Mouse (Mus musculus) G1E-ER4 (cell line): Measurements from ENCODE around the gene Runx2. TPM values are rescaled to one million over a fixed set of nuclear protein-coding genes. Genes with fewer than 3 reads are reported as not detected.

ENCODE experiments used
- GATA1 ChIP-seq: IDR thresholded peaks from one replicate; pipeline ENCODE4 v1.8.0; 2012; ENCODE audit warnings: low read length, inconsistent platforms
- polyA plus RNA-seq: library from polyadenylated mRNA; stranded (reverse); fragments of >175 nt; gene quantifications from 2 replicates; pipeline ENCODE4 v1.2.3, GENCODE M21; 2012

Runx2 gene
- polyA plus RNA-seq, 1 experiment = not detected

- TF ChIP-seq GATA1 = no peak
Observed at GRCm38 (mm10) chr17:44633607-44634415, 180.8 kb downstream of the Runx2 start.

GRCm38 (mm10) chr17:44632941-44633340 is 181.7 kb downstream of the Runx2 start:
- TF ChIP-seq GATA1 = no peak

GRCm38 (mm10) chr17:44632292-44632691 is 182.3 kb downstream of the Runx2 start:
- no peak for TF ChIP-seq GATA1

GRCm38 (mm10) chr17:44631577-44631976 is 183.0 kb downstream of the Runx2 start:
- no peak for TF ChIP-seq GATA1

- TF ChIP-seq GATA1 = no peak
Observed at GRCm38 (mm10) chr17:44627317-44627716, 187.3 kb downstream of the Runx2 start.

GRCm38 (mm10) chr17:44623707-44624106 is 190.9 kb downstream of the Runx2 start:
- no peak for TF ChIP-seq GATA1

GRCm38 (mm10) chr17:44623271-44623670 is 191.3 kb downstream of the Runx2 start:
- no peak for TF ChIP-seq GATA1

- TF ChIP-seq GATA1 = no peak
Observed at GRCm38 (mm10) chr17:44620456-44620855, 194.1 kb downstream of the Runx2 start.

- no peak for TF ChIP-seq GATA1
Observed at GRCm38 (mm10) chr17:44618691-44619090, 195.9 kb downstream of the Runx2 start.

- TF ChIP-seq GATA1 = no peak
Observed at GRCm38 (mm10) chr17:44618175-44618574, 196.4 kb downstream of the Runx2 start.

GRCm38 (mm10) chr17:44617741-44618140 is 196.9 kb downstream of the Runx2 start:
- no peak for TF ChIP-seq GATA1

- TF ChIP-seq GATA1 = no peak
Observed at GRCm38 (mm10) chr17:44613716-44614715, 200.6 kb downstream of the Runx2 start.

GRCm38 (mm10) chr17:44612641-44613040 is 202.0 kb downstream of the Runx2 start:
- no peak for TF ChIP-seq GATA1

GRCm38 (mm10) chr17:44612002-44612401 is 202.6 kb downstream of the Runx2 start:
- TF ChIP-seq GATA1 = no peak

- no peak for TF ChIP-seq GATA1
Observed at GRCm38 (mm10) chr17:44611543-44611942, 203.1 kb downstream of the Runx2 start.

- no peak for TF ChIP-seq GATA1
Observed at GRCm38 (mm10) chr17:44610828-44611227, 203.8 kb downstream of the Runx2 start.
